Comparison of ENCODE assay signal across 14 mouse cellular contexts in the genomic region with DNA sequence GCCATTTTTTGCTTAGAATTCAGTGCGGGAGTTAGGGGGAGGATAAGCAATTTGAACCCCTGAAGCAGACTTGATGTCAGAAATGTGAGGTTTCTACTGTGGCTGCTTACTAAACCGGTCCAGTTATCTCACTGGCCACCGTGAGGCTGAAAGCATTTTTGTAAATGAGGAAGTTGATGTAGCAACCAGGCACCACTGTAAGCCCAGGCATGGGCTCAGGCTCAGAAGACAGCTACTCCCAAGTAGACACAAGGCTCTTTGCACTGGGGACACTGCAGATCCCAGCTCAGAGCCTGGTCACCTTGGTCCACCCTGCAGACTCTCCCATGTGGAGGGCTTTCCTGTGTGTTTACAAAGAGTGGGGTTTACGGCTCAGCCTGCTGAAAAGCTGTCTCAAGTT.
A peak's percentile ranks its signal among the peaks of the same experiment; 100 is the strongest.
DNase-seq lines count a peak whose midpoint lies in the region; ATAC-seq lines count a peak whose summit lies in the region.
"Had no signal": no experiment of that assay in that cellular context is flagged by ENCODE, and none has a peak within 500 bp of the region (broad histone marks: within the 10 kb centered on the region; RNA-seq: fewer than 3 reads in every experiment).

No protein-coding gene starts in this region.

- no peaks in the 10 kb centered on the region for H3K9me3 ChIP-seq in midbrain, embryonic 15.5 days

- peak; percentile 83 for ATAC-seq in megakaryocyte, adult 5-6 weeks (ENCODE audit: poor library complexity, severe bottlenecking)
- ATAC-seq in midbrain, embryonic 15.5 days (replicated peaks) = no peak
- ATAC-seq: hindbrain, postnatal 0 days had no signal

- no peaks in the 10 kb centered on the region for H3K27me3 ChIP-seq in midbrain, embryonic 15.5 days (replicated peaks)

- 75% methylated on average over 4 of the region's 4 CpGs for WGBS in midbrain, embryonic 15.5 days

- H3K27ac ChIP-seq in midbrain, embryonic 15.5 days = no peak overlapping the region
- H3K27ac ChIP-seq: hindbrain, postnatal 0 days had no signal

- intact Hi-C loops in heart, postnatal 36 days (cut with DNase I) = no loop called here
- intact Hi-C loops in left cerebral cortex, postnatal 10 days (cut with DNase I) = no loop called here

- H3K4me2 ChIP-seq in midbrain, embryonic 15.5 days = no peak overlapping the region

- no peak overlapping the region for H3K9ac ChIP-seq in midbrain, embryonic 15.5 days

- no peak overlapping the region for H3K4me3 ChIP-seq in midbrain, embryonic 15.5 days
- H3K4me3 ChIP-seq: erythroblast, embryonic 14.5 days had no signal

- no peaks in the 10 kb centered on the region for H3K4me1 ChIP-seq in midbrain, embryonic 15.5 days

- DNase-seq in heart, adult 9 months (ENCODE audit: low spot score in 2 of 2) = peak; percentile 7 to 29
- DNase-seq in heart, postnatal 36 days = no peak
- peak; percentile 9 for DNase-seq in urinary bladder, postnatal 14 days (ENCODE audit: low spot score)
- no peak for DNase-seq in urinary bladder, adult 18-20 months (ENCODE audit: low spot score in 2 of 2)
- DNase-seq in right cerebral cortex, postnatal 4 days = no peak
- no peak for DNase-seq in left cerebral cortex, postnatal 10 days (ENCODE audit: extremely low spot score in 1 of 2, low spot score in 2 of 2)
- DNase-seq: adrenal gland, postnatal 25 days; cerebellum, adult 9-11 months; kidney, postnatal 36 days; retina, postnatal 1 day had no signal

- no peaks in the 10 kb centered on the region for H3K36me3 ChIP-seq in midbrain, embryonic 15.5 days (replicated peaks)

Comparison
In these comparisons a context has a peak if more than half of its experiments do, and no peak if none do; other contexts are left out.
1. DNase-seq: peak in heart, adult 9 months (2 of 2) and urinary bladder, postnatal 14 days (single experiment); none in heart, postnatal 36 days (0 of 2), urinary bladder, adult 18-20 months (0 of 2), right cerebral cortex, postnatal 4 days (single experiment) and left cerebral cortex, postnatal 10 days (0 of 2).